Mouse (Mus musculus): ENCODE results near the gene Nup210l.
"Not testable (repeated sequence)": the region's sequence is repeated elsewhere in the genome, so short reads cannot be mapped to it uniquely, and the experiment has no call there.

- not testable (repeated sequence) for TF ChIP-seq CTCF (conservative IDR thresholded peaks at IDR 0.05; ENCODE audit: insufficient read depth, insufficient read length, low read depth, low read length); POLR2A (IDR thresholded peaks at IDR 0.05; ENCODE audit: low read depth, low read length)
Measured at GRCm38 (mm10) chr3:90253174-90253573, 149.2 kb downstream of the Nup210l start.

All from kidney, adult 2 months (tissue).